Mouse (Mus musculus) CH12.LX (cell line): ENCODE data around the gene Vamp2. TPM values are rescaled to one million over a fixed set of nuclear protein-coding genes. Genes with fewer than 3 reads are reported as not detected.

ENCODE experiments used
- DNase-seq: peaks from one replicate; pipeline ENCODE4 v3.0.0-alpha.2; 2013; ENCODE audit errors: extremely low read depth
- H3K27ac ChIP-seq: 2 replicates; pipeline ENCODE4 v1.5.1; 2012; ENCODE audit warnings: low read depth, mild to moderate bottlenecking, control low read depth, moderate library complexity; ENCODE audit not compliant: insufficient read depth
- H3K27me3 ChIP-seq: replicated peaks from 2 replicates; pipeline ENCODE3; 2012; ENCODE audit warnings: inconsistent platforms
- H3K36me3 ChIP-seq, 2 experiments: replicated peaks in 1 of 2; 2 replicates each; pipeline versions ENCODE3 to v1.6.1; 2012; ENCODE audit warnings: inconsistent platforms in 1 of 2, low read length in 1 of 2, mild to moderate bottlenecking in 1 of 2, mixed read lengths in 1 of 2, moderate library complexity in 1 of 2; ENCODE audit not compliant: control insufficient read depth in 1 of 2, insufficient read depth in 1 of 2
- H3K4me1 ChIP-seq, 2 experiments: 2 replicates each; pipeline ENCODE4 v1.6.1; 2012; ENCODE audit warnings: inconsistent platforms in 1 of 2, moderate library complexity in 1 of 2; ENCODE audit not compliant: insufficient read depth in 2 of 2, control insufficient read depth in 1 of 2
- H3K4me2 ChIP-seq: 2 replicates; pipeline ENCODE4 v1.6.1; 2012; ENCODE audit warnings: low read depth, mild to moderate bottlenecking, control low read depth; ENCODE audit not compliant: poor library complexity, insufficient read depth, severe bottlenecking
- H3K4me3 ChIP-seq, 3 experiments: fragments of 150-350 bp in 1 of 3; sonication (generic) in 1 of 3; replicated peaks in 1 of 3; 2 replicates each; pipeline versions ENCODE3 to v1.5.1; 2011 to 2012; ENCODE audit warnings: low read depth in 2 of 3, low read length in 2 of 3, mild to moderate bottlenecking in 2 of 3, moderate library complexity in 2 of 3, control low read depth in 1 of 3, improper control_type of control experiment in 1 of 3, inconsistent platforms in 1 of 3, mixed read lengths in 1 of 3; ENCODE audit not compliant: poor library complexity in 1 of 3
- H3K79me2 ChIP-seq: replicated peaks from 2 replicates; pipeline ENCODE4 v1.6.1; 2012; ENCODE audit warnings: mild to moderate bottlenecking, moderate library complexity; ENCODE audit not compliant: control insufficient read depth, poor library complexity, insufficient read depth, severe bottlenecking; ENCODE audit errors: extremely low read depth
- H3K9ac ChIP-seq: 2 replicates; pipeline ENCODE4 v1.6.1; 2012; ENCODE audit warnings: low read depth, mild to moderate bottlenecking, control low read depth, moderate library complexity; ENCODE audit not compliant: insufficient read depth
- H3K9me3 ChIP-seq: replicated peaks from 2 replicates; pipeline ENCODE3; 2012; ENCODE audit warnings: low read length, inconsistent platforms, mixed read lengths
- BHLHE40 ChIP-seq: IDR thresholded peaks from 2 replicates; pipeline ENCODE4 v1.6.1; 2011; ENCODE audit warnings: mild to moderate bottlenecking, low read depth, low read length, improper control_type of control experiment
- CHD2 ChIP-seq: IDR thresholded peaks from 2 replicates; pipeline ENCODE4 v1.6.1; 2011; ENCODE audit warnings: low read length, improper control_type of control experiment
- CTCF ChIP-seq, 2 experiments: IDR thresholded peaks in 1 of 2; conservative IDR thresholded peaks in 1 of 2; 2 replicates each; pipeline ENCODE4 v1.5.1; 2011 to 2012; ENCODE audit warnings: low read depth in 2 of 2, low read length in 2 of 2, improper control_type of control experiment in 1 of 2, inconsistent platforms in 1 of 2, mild to moderate bottlenecking in 1 of 2, moderate library complexity in 1 of 2
- E2F4 ChIP-seq: IDR thresholded peaks from 2 replicates; pipeline ENCODE4 v1.6.1; 2011; ENCODE audit warnings: low read depth, low read length, improper control_type of control experiment; ENCODE audit not compliant: insufficient replicate concordance
- ELF1 ChIP-seq: IDR thresholded peaks from 2 replicates; pipeline ENCODE4 v1.6.1; 2014; ENCODE audit warnings: low read depth, mild to moderate bottlenecking, inconsistent platforms, low read length, improper control_type of control experiment
- EP300 ChIP-seq: IDR thresholded peaks from 2 replicates; pipeline ENCODE4 v1.6.1; 2011; ENCODE audit warnings: low read length, improper control_type of control experiment
- GABPA ChIP-seq: IDR thresholded peaks from 2 replicates; pipeline ENCODE4 v1.6.1; 2012; ENCODE audit warnings: low read depth, low read length, improper control_type of control experiment, inconsistent platforms; ENCODE audit not compliant: insufficient replicate concordance
- HCFC1 ChIP-seq: IDR thresholded peaks from 2 replicates; pipeline ENCODE4 v1.6.1; 2012; ENCODE audit warnings: low read depth, mild to moderate bottlenecking, inconsistent platforms, low read length, improper control_type of control experiment
- IRF4 ChIP-seq: IDR thresholded peaks from 2 replicates; pipeline ENCODE4 v1.6.1; 2014; ENCODE audit warnings: low read depth, mild to moderate bottlenecking, inconsistent platforms, low read length, improper control_type of control experiment
- JUN ChIP-seq: IDR thresholded peaks from 2 replicates; pipeline ENCODE4 v1.6.1; 2011; ENCODE audit warnings: low read depth, mild to moderate bottlenecking, low read length, improper control_type of control experiment, moderate library complexity; ENCODE audit not compliant: insufficient read depth
- JUND ChIP-seq: conservative IDR thresholded peaks from 2 replicates; pipeline ENCODE4 v1.6.1; 2011; ENCODE audit warnings: low read depth, low read length, improper control_type of control experiment
- MAFK ChIP-seq: IDR thresholded peaks from 2 replicates; pipeline ENCODE4 v1.6.1; 2011; ENCODE audit warnings: low read length, improper control_type of control experiment; ENCODE audit not compliant: insufficient replicate concordance
- MAX ChIP-seq: IDR thresholded peaks from 2 replicates; pipeline ENCODE4 v1.6.1; 2011; ENCODE audit warnings: low read length, improper control_type of control experiment
- MAZ ChIP-seq: IDR thresholded peaks from 2 replicates; pipeline ENCODE4 v1.6.1; 2012; ENCODE audit warnings: low read depth, mild to moderate bottlenecking, inconsistent platforms, low read length, improper control_type of control experiment, moderate library complexity
- MEF2A ChIP-seq: IDR thresholded peaks from 2 replicates; pipeline ENCODE4 v1.6.1; 2014; ENCODE audit warnings: low read depth, mild to moderate bottlenecking, inconsistent platforms, low read length, improper control_type of control experiment, borderline replicate concordance
- MXI1 ChIP-seq: IDR thresholded peaks from 2 replicates; pipeline ENCODE4 v1.6.1; 2011; ENCODE audit warnings: mild to moderate bottlenecking, low read depth, low read length, improper control_type of control experiment
- MYC ChIP-seq: IDR thresholded peaks from 2 replicates; pipeline ENCODE4 v1.6.1; 2011; ENCODE audit warnings: low read depth, mild to moderate bottlenecking, improper control_type of control experiment, low read length
- PAX5 ChIP-seq: IDR thresholded peaks from 2 replicates; pipeline ENCODE4 v1.6.1; 2012; ENCODE audit warnings: low read length, inconsistent platforms, mixed read lengths
- POLR2A ChIP-seq: IDR thresholded peaks from 2 replicates; pipeline ENCODE4 v1.6.1; 2011; ENCODE audit warnings: low read depth, mild to moderate bottlenecking, improper control_type of control experiment, low read length
- RAD21 ChIP-seq: IDR thresholded peaks from 2 replicates; pipeline ENCODE4 v1.6.1; 2011; ENCODE audit warnings: low read depth, mild to moderate bottlenecking, low read length, improper control_type of control experiment, moderate library complexity
- RCOR1 ChIP-seq: conservative IDR thresholded peaks from 2 replicates; pipeline ENCODE4 v1.6.1; 2012; ENCODE audit warnings: low read depth, mild to moderate bottlenecking, inconsistent platforms, low read length, improper control_type of control experiment
- SIN3A ChIP-seq: IDR thresholded peaks from 2 replicates; pipeline ENCODE4 v1.6.1; 2012; ENCODE audit warnings: low read length, improper control_type of control experiment, inconsistent platforms
- SMC3 ChIP-seq: IDR thresholded peaks from 2 replicates; pipeline ENCODE4 v1.6.1; 2011; ENCODE audit warnings: low read depth, low read length, improper control_type of control experiment
- TBP ChIP-seq: conservative IDR thresholded peaks from 2 replicates; pipeline ENCODE4 v1.6.1; 2011; ENCODE audit warnings: low read depth, low read length, improper control_type of control experiment
- TCF12 ChIP-seq: IDR thresholded peaks from 2 replicates; pipeline ENCODE4 v1.6.1; 2014; ENCODE audit warnings: low read depth, mild to moderate bottlenecking, inconsistent platforms, low read length, improper control_type of control experiment
- UBTF ChIP-seq: IDR thresholded peaks from 2 replicates; pipeline ENCODE4 v1.6.1; 2012; ENCODE audit warnings: low read depth, mild to moderate bottlenecking, inconsistent platforms, low read length, improper control_type of control experiment, moderate library complexity
- USF1 ChIP-seq: IDR thresholded peaks from 2 replicates; pipeline ENCODE4 v1.6.1; 2014; ENCODE audit warnings: low read depth, mild to moderate bottlenecking, inconsistent platforms, low read length, improper control_type of control experiment
- USF2 ChIP-seq: conservative IDR thresholded peaks from 2 replicates; pipeline ENCODE4 v1.6.1; 2011; ENCODE audit warnings: low read depth, low read length, improper control_type of control experiment
- ZKSCAN1 ChIP-seq: IDR thresholded peaks from 2 replicates; pipeline ENCODE4 v1.6.1; 2012; ENCODE audit warnings: low read depth, inconsistent platforms, low read length, improper control_type of control experiment, borderline replicate concordance
- ZMIZ1 ChIP-seq: IDR thresholded peaks from 2 replicates; pipeline ENCODE4 v1.6.1; 2012; ENCODE audit warnings: low read depth, mild to moderate bottlenecking, inconsistent platforms, low read length, improper control_type of control experiment
- ZNF384 ChIP-seq: IDR thresholded peaks from 2 replicates; pipeline ENCODE4 v1.6.1; 2012; ENCODE audit warnings: low read depth, low read length, improper control_type of control experiment, inconsistent platforms
- dilution Hi-C: fragments of 300-500 bp; cut with MboI; formaldehyde crosslinking; loops from 2 replicates; pipeline ENCODE4 v1.14.3; 2020; ENCODE audit warnings: low sequenced_read_pairs; ENCODE audit not compliant: extremely low pct_unique_long_range_greater_than_20kb, extremely low pct_ligation_motif_present
- in situ Hi-C: fragments of 300-500 bp; cut with MboI; formaldehyde crosslinking; loops from 3 replicates; pipeline ENCODE4 v1.14.3; 2019; ENCODE audit warnings: low sequenced_read_pairs, low pct_ligation_motif_present, low pct_unique_long_range_greater_than_20kb, mixed read lengths
- polyA plus RNA-seq: library from polyadenylated mRNA; unstranded; fragments of >175 nt; gene quantifications from 2 replicates; pipeline ENCODE4 v1.2.1, GENCODE M21; 2012; ENCODE audit warnings: low read depth; ENCODE audit not compliant: insufficient read length
- total RNA-seq, 2 experiments: library from RNA; depleted of rRNA; stranded (reverse); fragments of 300-350 nt in 1 of 2; fragments of >200 nt in 1 of 2; gene quantifications; 2 replicates each; pipeline ENCODE4 v1.2.3; 2012 to 2014

The Vamp2 gene
- total and polyA plus RNA-seq, 3 experiments, result 1.3 to 26.0 (median 8.2) TPM

DNA sequence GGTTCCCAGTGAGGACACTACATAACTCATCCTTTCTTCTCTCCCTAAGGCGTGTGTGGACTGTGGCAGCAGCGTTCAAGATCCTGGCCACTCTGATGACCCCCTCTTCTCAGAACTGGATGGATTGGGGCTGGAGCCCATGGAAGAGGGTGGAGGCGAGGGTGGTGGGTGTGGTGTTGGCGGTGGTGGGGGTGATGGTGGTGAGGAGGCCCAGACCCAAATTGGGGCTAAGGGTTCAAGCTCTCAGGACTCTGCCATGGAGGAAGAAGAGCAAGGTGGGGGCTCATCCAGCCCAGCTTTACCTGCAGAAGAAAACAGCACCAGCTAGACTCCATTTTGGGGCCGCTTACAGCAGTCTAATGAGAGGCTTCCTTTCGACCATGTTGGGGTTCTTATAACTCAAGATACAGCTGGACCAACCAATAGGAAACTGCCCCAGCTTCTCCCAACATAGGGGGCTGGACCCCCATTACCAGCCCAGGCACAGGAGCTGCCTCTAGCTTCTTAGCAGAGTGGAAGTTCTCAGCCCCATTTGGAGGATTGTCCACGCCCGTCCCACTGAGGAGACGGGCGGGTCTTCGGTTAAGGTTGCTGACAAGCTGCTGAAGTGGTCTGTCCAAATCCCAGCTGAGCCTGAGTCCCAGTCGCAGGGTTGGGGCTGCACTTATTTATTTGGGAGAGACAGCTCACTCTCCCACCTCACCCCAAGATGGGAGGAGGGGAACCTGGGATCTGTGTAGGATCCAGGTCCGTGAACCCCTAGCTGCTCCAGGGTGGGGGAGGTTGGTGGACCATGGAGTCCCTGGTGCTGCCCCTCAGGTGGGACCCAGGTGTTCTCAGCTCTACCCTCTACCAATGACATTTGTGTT is 21.0 kb downstream of the Vamp2 start:
- dilution Hi-C loops, result no loop called here
- Histone ChIP-seq H3K36me3 (peaks cover 52 to 58% of the 10 kb centered on the region in 2 experiments), H3K27ac (no peak overlapping the region)

DNA sequence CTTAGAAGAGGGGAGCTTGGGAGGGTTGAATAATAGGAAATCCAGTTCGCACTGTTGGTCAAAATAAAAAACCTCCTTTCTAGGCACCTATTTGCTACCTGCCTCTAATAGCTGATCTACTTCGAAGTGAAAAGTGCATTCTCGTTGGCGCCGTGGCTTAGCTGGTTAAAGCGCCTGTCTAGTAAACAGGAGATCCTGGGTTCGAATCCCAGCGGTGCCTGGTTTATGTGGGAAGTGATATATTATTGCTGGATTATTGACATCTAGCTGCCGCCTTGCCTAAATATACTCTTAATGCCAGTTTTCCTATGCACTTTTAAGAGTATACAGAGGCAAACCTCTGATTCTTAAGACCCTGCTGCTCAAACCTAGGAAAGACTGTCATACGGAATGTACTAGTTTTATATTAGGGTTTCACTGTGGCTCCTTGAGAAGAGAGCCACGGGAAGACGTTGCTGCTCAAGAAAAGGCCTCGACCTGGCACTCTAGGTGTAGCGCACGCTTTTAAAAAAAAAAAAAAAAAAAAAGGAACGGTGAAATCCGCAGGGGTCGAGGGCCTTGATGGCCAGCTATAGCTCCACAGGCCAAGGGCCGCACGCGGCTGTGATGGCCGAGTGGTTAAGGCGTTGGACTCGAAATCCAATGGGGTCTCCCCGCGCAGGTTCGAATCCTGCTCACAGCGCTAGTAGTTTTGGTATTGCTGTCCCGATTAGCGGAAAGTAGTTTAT is 22.2 kb downstream of the Vamp2 start:
- Histone ChIP-seq H3K79me2 (no peaks in the 10 kb centered on the region), H3K9me3 (no peaks in the 10 kb centered on the region), H3K36me3 (peaks cover 40 to 45% of the 10 kb centered on the region in 2 experiments), H3K4me3 (peak overlapping the region in 2 of 3 experiments; percentile 34 to 35), H3K4me1 (peaks cover 0 to 20% of the 10 kb centered on the region in 2 experiments; a peak in 2 of 4 replicates), H3K4me2 (peak overlapping the region; percentile 60), H3K9ac (peak overlapping the region; percentile 36; the same call in 1 of the 2 replicates), H3K27ac (no peak overlapping the region), H3K27me3 (peaks cover 47% of the 10 kb centered on the region)
- in situ Hi-C loops (no loop called here), dilution Hi-C loops (no loop called here)
- DNase-seq, result peak; percentile 93
- TF ChIP-seq POLR2A (peak; percentile 92), IRF4 (peak; percentile 75; the same call in 1 of the 2 replicates), PAX5 (no peak), ELF1 (peak; percentile 93), MAFK (peak; percentile 96), TCF12 (peak; percentile 51; the same call in 1 of the 2 replicates), E2F4 (peak; percentile 88; the same call in 1 of the 2 replicates), GABPA (no peak), TBP (peak; percentile 99), SIN3A (peak; percentile 76), MXI1 (peak; percentile 60; the same call in 1 of the 2 replicates), USF1 (no peak), MEF2A (peak; percentile 77), ZMIZ1 (peak; percentile 81), CTCF (conservative IDR thresholded peaks at IDR 0.05 in 1 of 2, IDR thresholded peaks at IDR 0.05 in 1 of 2; ENCODE audit: low read depth in 2 of 2, low read length in 2 of 2) (no peak), UBTF (no peak), CHD2 (no peak; the same call in 1 of the 2 replicates), USF2 (no peak), RCOR1 (0 out of 2 replicates have a peak, but pooled peaks have one; percentile 25), JUND (peak; percentile 72; the same call in 1 of the 2 replicates), ZNF384 (peak; percentile 99), ZKSCAN1 (no peak), MAX (0 out of 2 replicates have a peak, but pooled peaks have one; percentile 41), MAZ (no peak)

More for the DNA sequence above, 21.0 kb downstream of the Vamp2 start:
- Histone ChIP-seq H3K4me3 (no peak overlapping the region), H3K4me2 (no peak overlapping the region), H3K4me1 (peaks cover 0 to 18% of the 10 kb centered on the region in 2 experiments; a peak in 2 of 4 replicates), H3K9me3 (no peaks in the 10 kb centered on the region), H3K9ac (no peak overlapping the region), H3K79me2 (no peaks in the 10 kb centered on the region), H3K27me3 (peaks cover 35% of the 10 kb centered on the region)
- DNase-seq, result no peak
- no peak for TF ChIP-seq SMC3
- TF ChIP-seq HCFC1, result no peak
- no peak for TF ChIP-seq SIN3A
- TF ChIP-seq E2F4, result no peak
- no peak for TF ChIP-seq BHLHE40
- no peak for TF ChIP-seq UBTF
- no peak for TF ChIP-seq JUN
- no peak for TF ChIP-seq CTCF (conservative IDR thresholded peaks at IDR 0.05 in 1 of 2, IDR thresholded peaks at IDR 0.05 in 1 of 2; ENCODE audit: low read depth in 2 of 2, low read length in 2 of 2)
- TF ChIP-seq ELF1, result no peak
- no peak for TF ChIP-seq MYC
- no peak for TF ChIP-seq EP300
- TF ChIP-seq RAD21, result no peak
- in situ Hi-C loops, result no loop called here
